Mouse (Mus musculus) liver, postnatal 0 days (tissue): ENCODE results near the gene Dph5. TPM values are rescaled to one million over a fixed set of nuclear protein-coding genes. Genes with fewer than 3 reads are reported as not detected.

Experiments
- ATAC-seq: fragments of 200-750 bp; cut with Nextera tagmentation; 2 replicates; pipeline ENCODE4 v1.8.0; 2017; ENCODE audit warnings: mild to moderate bottlenecking, moderate library complexity
- DNase-seq: peaks from one replicate; pipeline ENCODE4 v3.0.0-alpha.2; 2016
- H3K27ac ChIP-seq: fragments of 300-500 bp; sonication (generic); 2 replicates; pipeline ENCODE4 v1.5.1; 2014; ENCODE audit warnings: antibody characterized with exemption, moderate library complexity, mild to moderate bottlenecking, low read depth
- H3K27me3 ChIP-seq: fragments of 300-500 bp; sonication (generic); 2 replicates; pipeline ENCODE4 v1.6.1; 2014; ENCODE audit warnings: low read length, control low read depth, mixed read lengths; ENCODE audit not compliant: insufficient read depth
- H3K36me3 ChIP-seq: fragments of 300-500 bp; sonication (generic); replicated peaks from 2 replicates; pipeline ENCODE4 v1.6.1; 2014; ENCODE audit warnings: mild to moderate bottlenecking, control low read depth, low read length, moderate library complexity, mixed read lengths; ENCODE audit not compliant: insufficient read depth
- H3K4me1 ChIP-seq: fragments of 300-500 bp; sonication (generic); 2 replicates; pipeline ENCODE4 v1.6.1; 2014; ENCODE audit warnings: antibody characterized with exemption, mild to moderate bottlenecking, control low read depth; ENCODE audit not compliant: insufficient read depth
- H3K4me2 ChIP-seq: fragments of 300-500 bp; sonication (generic); 2 replicates; pipeline ENCODE4 v1.6.1; 2014; ENCODE audit warnings: low read depth, mild to moderate bottlenecking, low read length, moderate library complexity, mixed read lengths
- H3K4me3 ChIP-seq: fragments of 300-500 bp; sonication (generic); 2 replicates; pipeline ENCODE4 v1.5.1; 2014; ENCODE audit warnings: low read depth, low read length
- H3K9ac ChIP-seq: fragments of 300-500 bp; sonication (generic); replicated peaks from 2 replicates; pipeline ENCODE4 v1.6.1; 2014; ENCODE audit warnings: mild to moderate bottlenecking, moderate library complexity
- H3K9me3 ChIP-seq: fragments of 300-500 bp; sonication (generic); 2 replicates; pipeline ENCODE4 v1.6.1; 2016; ENCODE audit warnings: mild to moderate bottlenecking, control low read depth, low read length, mixed read lengths
- CTCF ChIP-seq: sonication (generic); IDR thresholded peaks from 2 replicates; pipeline ENCODE4 v1.5.1; 2016; ENCODE audit warnings: antibody characterized with exemption, low read depth
- EP300 ChIP-seq: IDR thresholded peaks from 2 replicates; pipeline ENCODE4 v1.6.1; 2016; ENCODE audit warnings: antibody characterized with exemption, low read depth, mild to moderate bottlenecking
- WGBS: fragments of 180-500 bp; shearing (Covaris S2); extraction: QIAGEN DNeasy Blood & Tissue Kit; methylation state at CpG from one replicate; pipeline ENCODE4 v1.1.7; 2014; ENCODE audit not compliant: insufficient replicate concordance; 5-methylcytosine and 5-hydroxymethylcytosine counted together
- polyA plus RNA-seq: library from polyadenylated mRNA; unstranded; fragments of >200 nt; fragmentation: Nextera tagmentation; extraction: Ambion mirVana; gene quantifications from 2 replicates; pipeline ENCODE4 v1.2.1, GENCODE M21; 2015

The Dph5 gene
- polyA plus RNA-seq, 1 experiment from 2014 or later, result 16.2 TPM

DNA sequence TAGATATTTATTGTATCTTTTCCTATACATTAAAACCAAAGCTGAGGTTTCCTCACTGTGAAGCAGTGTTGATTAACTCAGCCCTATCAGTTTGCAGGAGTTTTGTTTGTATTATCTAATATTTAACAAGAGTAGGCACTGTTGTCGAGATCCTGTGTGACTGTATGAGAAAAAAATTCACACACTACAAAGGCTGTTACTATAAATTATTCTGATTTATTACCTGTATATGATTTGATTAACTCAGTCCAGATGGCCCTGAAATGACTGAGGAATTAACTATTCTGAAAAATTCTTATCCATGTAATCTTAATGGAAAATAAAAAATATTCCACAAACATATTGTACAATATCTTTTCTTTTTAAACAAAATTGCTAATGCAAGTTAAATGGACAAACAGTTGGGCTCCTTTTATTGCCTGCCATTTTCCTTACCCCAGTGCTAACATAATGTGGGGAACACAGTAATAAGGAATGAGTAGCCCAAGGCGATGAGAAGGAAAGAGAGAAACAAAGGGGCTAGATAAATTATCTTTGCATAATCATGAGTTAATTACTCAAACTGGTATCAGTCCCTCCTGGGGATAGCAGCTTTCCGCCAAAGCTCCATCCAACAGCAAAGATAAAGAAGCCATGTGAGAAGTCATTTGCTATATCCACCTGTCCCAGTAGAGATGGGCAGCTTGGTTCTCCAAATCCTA is 61.7 kb downstream of the Dph5 start:
- Histone ChIP-seq H3K4me1 (no peaks in the 10 kb centered on the region), H3K27me3 (no peaks in the 10 kb centered on the region), H3K27ac (no peak overlapping the region), H3K9ac (no peak overlapping the region), H3K4me3 (no peak overlapping the region), H3K36me3 (peaks cover 55% of the 10 kb centered on the region), H3K4me2 (no peak overlapping the region), H3K9me3 (no peaks in the 10 kb centered on the region)
- TF ChIP-seq EP300, result no peak
- TF ChIP-seq CTCF, result no peak
- DNase-seq (no peak), ATAC-seq (no peak)
- 73% methylated on average over 3 of the region's 3 CpGs for WGBS

DNA sequence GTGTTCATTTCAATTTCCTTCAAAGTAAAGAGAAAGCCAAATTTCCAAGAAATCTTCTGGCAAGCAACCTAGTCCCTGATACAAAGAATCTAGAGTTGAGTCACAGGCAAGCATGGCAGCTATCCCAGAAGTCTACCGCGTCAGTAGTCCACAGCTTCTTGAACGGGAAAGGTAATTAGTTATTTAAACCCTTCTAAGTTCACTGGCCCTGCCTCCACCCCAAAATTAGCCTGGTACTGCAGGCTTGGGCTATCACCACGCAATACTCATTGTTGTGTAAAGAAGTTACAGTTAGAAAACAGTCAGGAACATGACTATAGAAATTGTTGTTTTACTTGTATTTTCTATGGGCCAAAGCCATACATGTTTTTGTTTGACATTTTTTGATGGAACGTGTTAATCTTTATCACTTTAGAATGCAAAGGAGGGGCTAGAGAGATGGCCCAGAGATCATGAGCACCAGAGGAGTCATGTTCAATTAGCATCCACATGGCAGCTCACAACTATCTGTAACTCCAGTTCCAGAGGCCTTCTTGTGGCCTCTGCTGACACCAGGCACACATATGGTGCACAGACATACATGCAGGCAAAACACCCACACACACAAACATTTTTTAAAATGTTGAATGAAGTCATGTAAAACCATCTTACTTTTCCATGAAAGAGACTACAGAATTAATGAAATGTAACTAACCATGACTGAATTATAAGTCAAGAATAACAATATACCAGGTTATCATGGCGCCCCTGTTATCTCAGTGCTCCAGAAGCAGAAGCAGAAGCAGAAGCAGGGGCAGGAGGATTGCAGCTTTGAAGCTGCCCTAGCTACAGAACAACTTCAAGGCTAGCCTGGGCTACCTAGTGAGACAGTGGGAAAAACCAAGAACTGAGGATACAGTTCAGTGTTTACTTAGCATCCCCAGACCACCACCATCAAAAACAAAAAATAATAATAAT is 62.6 kb downstream of the Dph5 start:
- H3K4me2 ChIP-seq, result no peak overlapping the region
- ATAC-seq (no peak), DNase-seq (no peak)
- H3K9ac ChIP-seq, result no peak overlapping the region
- H3K27ac ChIP-seq, result no peak overlapping the region
- H3K27me3 ChIP-seq, result no peaks in the 10 kb centered on the region
- TF ChIP-seq CTCF (no peak), EP300 (no peak)
- peaks cover 54% of the 10 kb centered on the region for H3K36me3 ChIP-seq
- no peaks in the 10 kb centered on the region for H3K4me1 ChIP-seq
- WGBS, result 86% methylated on average over 6 of the region's 6 CpGs
- H3K4me3 ChIP-seq, result no peak overlapping the region
- no peaks in the 10 kb centered on the region for H3K9me3 ChIP-seq

DNA sequence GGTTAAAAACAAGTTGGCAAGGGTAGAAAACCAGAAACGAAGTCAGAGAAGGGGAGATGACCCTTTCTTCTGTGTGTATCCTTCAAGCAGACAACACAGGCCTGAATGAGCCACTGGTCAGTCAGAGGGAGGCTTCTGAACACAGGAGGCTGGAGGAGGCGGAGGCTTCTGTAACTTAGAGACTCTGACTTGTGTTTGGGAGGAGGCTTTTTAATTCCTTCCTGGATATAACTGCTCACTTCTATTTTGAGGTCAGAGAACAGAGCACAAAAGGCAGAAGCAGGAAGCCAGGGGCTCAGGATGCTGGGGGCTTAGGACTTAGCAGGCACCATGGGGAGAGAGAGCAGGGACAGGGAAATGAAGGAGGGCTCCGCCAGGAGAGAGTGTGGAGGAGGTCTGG is 63.6 kb downstream of the Dph5 start:
- H3K4me1 ChIP-seq, result no peaks in the 10 kb centered on the region
- ATAC-seq (no peak), DNase-seq (no peak)
- H3K9me3 ChIP-seq, result no peaks in the 10 kb centered on the region
- WGBS, result 74% methylated on average over 3 of the region's 3 CpGs
- H3K27ac ChIP-seq, result no peak overlapping the region
- H3K9ac ChIP-seq, result no peak overlapping the region
- no peak overlapping the region for H3K4me3 ChIP-seq
- TF ChIP-seq EP300 (no peak), CTCF (no peak)
- H3K4me2 ChIP-seq, result no peak overlapping the region
- peaks cover 58% of the 10 kb centered on the region for H3K36me3 ChIP-seq
- no peaks in the 10 kb centered on the region for H3K27me3 ChIP-seq

DNA sequence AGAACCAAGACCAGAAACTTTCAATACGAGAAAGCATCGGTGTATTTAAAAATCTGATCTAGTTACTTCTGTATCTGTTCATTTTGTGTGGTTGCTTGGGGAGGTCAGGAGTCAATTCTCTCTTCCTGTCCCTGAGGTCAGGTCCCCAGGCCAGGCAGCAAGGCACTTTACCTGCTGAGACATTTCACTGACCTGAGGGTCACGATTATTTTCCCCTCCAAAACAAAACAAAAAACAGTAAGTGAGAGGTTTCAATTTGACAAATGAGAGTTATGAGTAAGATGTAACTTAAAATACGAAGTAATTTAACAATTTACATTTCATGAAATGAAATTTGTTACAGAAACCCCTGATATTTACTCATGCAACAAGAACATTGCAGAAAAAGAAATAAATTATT is 64.7 kb downstream of the Dph5 start:
- no peaks in the 10 kb centered on the region for H3K9me3 ChIP-seq
- WGBS, result 79% methylated on average over 4 of the region's 4 CpGs
- H3K4me2 ChIP-seq, result no peak overlapping the region
- no peak for TF ChIP-seq EP300
- TF ChIP-seq CTCF, result no peak
- peaks cover 57% of the 10 kb centered on the region for H3K36me3 ChIP-seq
- H3K27ac ChIP-seq, result no peak overlapping the region
- H3K4me1 ChIP-seq, result no peaks in the 10 kb centered on the region
- H3K4me3 ChIP-seq, result no peak overlapping the region
- no peaks in the 10 kb centered on the region for H3K27me3 ChIP-seq
- no peak for DNase-seq
- no peak for ATAC-seq
- H3K9ac ChIP-seq, result no peak overlapping the region

DNA sequence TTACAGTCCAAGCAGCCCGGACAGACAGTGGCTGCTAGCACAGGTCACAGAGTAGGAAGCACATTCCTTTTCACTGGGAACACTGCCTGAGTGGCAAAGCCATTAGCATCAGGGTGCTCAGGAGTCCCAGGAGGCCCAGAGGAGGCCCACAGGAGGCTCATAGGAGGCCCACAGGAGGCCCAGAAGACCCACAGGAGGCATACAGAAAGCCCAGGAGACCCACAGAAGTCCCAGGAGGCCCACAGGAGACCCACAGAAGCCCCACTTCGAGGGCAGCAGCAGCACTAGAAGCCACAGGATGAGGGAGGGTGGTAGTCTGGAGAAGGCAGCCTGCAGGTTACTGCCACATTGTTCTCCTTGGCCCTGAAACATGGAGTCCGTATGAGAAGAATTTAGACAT is 65.5 kb downstream of the Dph5 start:
- DNase-seq, result no peak
- Histone ChIP-seq H3K27ac (no peak overlapping the region), H3K4me3 (no peak overlapping the region), H3K4me2 (no peak overlapping the region), H3K9me3 (no peaks in the 10 kb centered on the region), H3K36me3 (peaks cover 51% of the 10 kb centered on the region), H3K4me1 (no peaks in the 10 kb centered on the region), H3K27me3 (no peaks in the 10 kb centered on the region), H3K9ac (no peak overlapping the region)
- 74% methylated on average over 3 of the region's 3 CpGs for WGBS
- TF ChIP-seq EP300 (no peak), CTCF (no peak)
- no peak for ATAC-seq

DNA sequence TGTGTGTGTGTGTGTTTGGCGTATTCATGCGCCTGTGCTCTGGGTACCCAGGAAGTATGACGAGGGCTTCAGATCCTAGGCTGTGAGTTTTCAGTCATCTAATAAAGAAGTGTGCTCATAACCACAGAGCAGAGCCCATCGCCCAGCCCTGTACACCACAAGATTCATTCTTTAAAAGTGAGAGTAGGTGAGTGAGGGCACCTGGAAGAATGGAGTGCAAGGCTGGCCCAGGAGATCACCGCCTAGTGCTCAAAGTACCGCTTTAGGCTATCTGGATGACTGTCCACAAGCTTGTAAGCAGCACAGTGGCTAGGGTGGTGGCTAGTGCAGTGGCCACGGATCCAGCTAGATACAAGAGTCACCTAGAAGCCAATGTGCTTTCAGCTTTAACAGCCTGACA is 69.6 kb downstream of the Dph5 start:
- peaks cover 49% of the 10 kb centered on the region for H3K36me3 ChIP-seq

More for the DNA sequence above, 69.6 kb downstream of the Dph5 start:
- ATAC-seq (no peak), DNase-seq (no peak)
- 91% methylated on average over 7 of the region's 7 CpGs for WGBS
- no peak for TF ChIP-seq EP300
- TF ChIP-seq CTCF, result no peak
- Histone ChIP-seq H3K4me3 (no peak overlapping the region), H3K4me1 (no peaks in the 10 kb centered on the region), H3K27me3 (no peaks in the 10 kb centered on the region), H3K27ac (no peak overlapping the region), H3K4me2 (no peak overlapping the region), H3K9ac (no peak overlapping the region), H3K9me3 (no peaks in the 10 kb centered on the region)
